Mouse (Mus musculus) gastrocnemius, adult 2 months (tissue): ENCODE measurements around the gene Map10. TPM values are rescaled to one million over a fixed set of nuclear protein-coding genes. Genes with fewer than 3 reads are reported as not detected.

Experiments
- DNase-seq: peaks from one replicate; pipeline ENCODE4 v3.0.0; 2022
- H3K27ac ChIP-seq: fragments of 200-600 bp; 2 replicates; pipeline ENCODE4 v1.8.1; 2022; ENCODE audit warnings: mild to moderate bottlenecking
- H3K4me3 ChIP-seq: fragments of 200-600 bp; 2 replicates; pipeline ENCODE4 v1.8.1; 2022; ENCODE audit warnings: mild to moderate bottlenecking, moderate library complexity
- CTCF ChIP-seq: fragments of 200-600 bp; IDR thresholded peaks from 2 replicates; pipeline ENCODE4 v1.8.1; 2022; ENCODE audit warnings: antibody characterized with exemption, mild to moderate bottlenecking, moderate library complexity
- intact Hi-C: fragments of 180-260 bp; cut with DNase I; formaldehyde crosslinking; loops from one replicate; pipeline ENCODE4 v1.15.1; 2025
- total RNA-seq, 2 experiments: library from RNA; stranded (reverse); gene quantifications; 2 replicates each; pipeline ENCODE4 v1.2.3; 2021

Gene Map10
- total RNA-seq, 2 experiments from 2014 or later, result 2.1 to 3.0 TPM

DNA sequence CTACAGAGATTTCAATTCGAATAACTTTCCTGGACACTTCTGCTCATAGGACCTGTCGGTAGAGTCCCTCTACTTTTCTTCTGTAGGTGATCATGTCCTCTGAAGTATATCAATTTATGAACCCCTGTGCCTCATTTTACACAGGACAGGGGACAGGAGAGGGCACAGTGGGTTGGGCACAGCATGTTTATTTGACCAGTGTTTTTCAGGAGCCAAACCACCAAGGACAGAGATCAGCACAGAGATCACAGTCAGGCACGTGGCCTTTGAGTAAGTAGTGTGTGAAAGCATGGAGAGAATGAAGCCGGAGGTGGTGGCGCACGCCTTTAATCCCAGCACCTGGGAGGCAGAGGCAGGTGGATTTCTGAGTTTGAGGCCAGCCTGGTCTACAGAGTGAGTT is 7.9 kb downstream of the Map10 start:
- Histone ChIP-seq H3K4me3 (no peak overlapping the region), H3K27ac (no peak overlapping the region)
- intact Hi-C loops, result no loop called here
- TF ChIP-seq CTCF, result no peak
- no peak for DNase-seq

DNA sequence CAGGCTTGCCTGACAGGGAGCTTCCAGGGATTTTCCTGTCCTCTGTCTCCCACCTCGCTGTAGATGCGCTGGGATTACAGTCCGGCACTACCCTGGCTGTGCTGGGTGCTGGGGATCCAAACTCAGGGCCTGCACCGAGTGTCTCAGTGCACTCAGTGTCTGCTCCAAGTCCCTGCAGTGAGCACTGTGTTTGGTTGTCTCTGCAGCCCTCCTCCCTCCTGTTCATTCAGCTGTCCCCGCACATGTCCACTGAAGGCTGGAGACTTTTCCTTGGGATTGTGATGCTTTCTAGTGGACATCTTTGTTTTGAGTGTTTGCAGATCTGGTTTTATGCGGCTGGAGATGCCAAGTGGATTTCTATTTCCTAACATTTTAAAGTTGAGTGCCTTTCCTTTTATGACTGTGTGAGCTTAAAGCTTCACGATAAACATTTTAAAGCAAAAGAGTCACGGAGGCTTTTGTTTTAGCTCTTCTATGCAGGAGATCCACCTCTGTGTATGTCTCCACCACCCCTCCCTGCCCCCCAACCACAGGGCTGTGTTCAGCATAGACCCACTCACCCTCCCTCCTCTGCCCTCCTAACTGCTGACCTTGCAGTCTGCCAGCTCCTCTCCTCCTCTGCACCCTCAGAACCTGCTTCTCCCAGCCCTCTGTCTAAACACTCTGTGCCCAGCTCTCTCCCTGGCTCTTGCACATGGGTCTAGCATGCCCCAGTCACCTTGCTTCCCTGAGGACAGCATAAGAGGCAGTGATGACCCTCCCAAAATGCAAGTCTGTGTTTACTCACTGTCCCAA is 9.4 kb downstream of the Map10 start:
- no peak overlapping the region for H3K4me3 ChIP-seq
- intact Hi-C loops, result no loop called here
- no peak for DNase-seq
- no peak overlapping the region for H3K27ac ChIP-seq
- no peak for TF ChIP-seq CTCF

DNA sequence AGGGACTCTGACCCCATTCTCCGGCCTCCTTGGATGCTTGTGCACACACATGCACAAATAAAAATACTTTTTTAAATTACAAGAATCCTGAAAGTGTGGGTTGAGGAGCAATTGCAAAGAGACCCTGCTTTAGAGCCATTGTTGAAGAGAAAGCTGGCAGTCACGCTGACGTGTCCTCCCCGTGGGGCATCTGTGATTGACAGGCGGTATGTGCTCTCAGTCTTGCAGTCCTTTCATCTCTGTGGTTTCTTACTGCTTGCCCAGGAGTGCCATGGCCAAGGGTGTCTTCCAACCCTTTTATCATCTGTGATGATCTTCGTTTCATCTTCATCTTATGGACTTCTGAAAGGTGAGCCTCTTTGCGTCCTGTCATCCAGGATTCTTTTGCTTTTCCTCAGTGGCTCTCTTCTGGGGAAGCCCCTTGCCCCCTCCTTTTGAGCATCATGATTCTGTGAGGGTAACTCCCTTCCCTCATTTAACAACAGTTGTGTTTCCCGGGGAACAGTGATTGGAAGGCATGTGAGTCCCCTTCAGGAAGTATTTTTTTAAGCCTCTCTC is 11.3 kb downstream of the Map10 start:
- intact Hi-C loops, result no loop called here
- H3K27ac ChIP-seq, result no peak overlapping the region
- TF ChIP-seq CTCF, result no peak
- no peak overlapping the region for H3K4me3 ChIP-seq
- DNase-seq, result no peak

DNA sequence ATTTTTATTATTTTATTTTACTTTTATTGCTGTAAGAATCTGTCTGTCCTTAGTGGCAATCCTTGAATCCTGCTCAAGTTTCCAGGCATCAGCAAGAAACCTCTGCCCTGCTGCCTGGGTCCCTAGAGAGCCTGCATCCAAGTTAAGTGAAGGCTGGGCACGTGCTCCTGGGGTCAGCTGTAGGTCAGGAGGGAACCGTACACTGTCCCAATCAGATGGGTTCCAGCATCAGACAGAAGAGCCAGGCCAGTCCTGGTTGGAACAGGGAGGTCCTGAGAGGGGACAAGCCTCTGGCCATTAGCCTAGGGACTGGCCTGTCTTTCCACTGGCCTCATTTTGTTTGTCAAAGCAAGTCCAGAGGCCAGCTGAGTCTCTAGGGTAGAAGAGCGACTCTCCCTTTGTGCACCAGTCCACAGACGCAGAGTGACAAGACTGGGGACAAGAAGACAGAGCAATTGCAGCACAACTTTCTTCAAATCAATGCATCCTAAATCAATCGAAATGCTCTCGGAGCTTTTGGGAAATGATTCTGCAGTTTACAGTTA is 15.7 kb downstream of the Map10 start:
- intact Hi-C loops, result no loop called here
- H3K27ac ChIP-seq, result no peak overlapping the region; the same call in 1 of the 2 replicates
- peak; percentile 51 for DNase-seq

DNA sequence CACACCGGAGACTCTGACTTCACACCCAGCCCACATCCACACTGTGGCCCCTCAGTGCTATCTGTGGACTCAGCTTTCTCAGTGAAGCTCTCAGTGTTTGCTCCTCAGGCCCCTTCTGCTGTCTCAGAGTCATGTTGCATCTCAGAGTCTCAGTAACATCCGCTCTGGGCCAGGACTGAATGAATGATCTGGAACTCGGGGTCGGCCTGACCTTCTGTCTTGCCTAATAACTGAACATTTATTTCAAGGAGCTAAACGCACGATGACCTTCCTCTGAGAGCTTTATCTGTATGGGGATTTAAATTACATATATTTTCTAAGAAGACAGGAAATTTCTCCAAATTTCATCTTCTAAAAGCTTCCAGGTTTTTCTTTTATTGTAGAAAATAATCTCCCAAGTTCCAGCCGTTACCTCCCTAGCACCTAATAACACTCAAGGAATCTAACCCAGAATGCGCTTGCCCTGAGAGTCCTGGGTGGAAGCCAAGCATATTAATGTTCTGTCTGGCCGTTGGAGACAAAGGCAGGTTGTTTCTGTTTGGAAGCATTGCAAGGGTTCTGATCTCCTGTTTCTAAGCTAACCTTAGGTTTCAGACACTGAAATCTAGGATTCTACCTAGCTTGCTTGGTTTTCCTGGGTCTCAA is 16.7 kb downstream of the Map10 start:
- intact Hi-C loops, result no loop called here
- Histone ChIP-seq H3K4me3 (no peak overlapping the region), H3K27ac (no peak overlapping the region)
- no peak for TF ChIP-seq CTCF
- no peak for DNase-seq

More for the DNA sequence above, 15.7 kb downstream of the Map10 start:
- H3K4me3 ChIP-seq, result no peak overlapping the region
- no peak for TF ChIP-seq CTCF

DNA sequence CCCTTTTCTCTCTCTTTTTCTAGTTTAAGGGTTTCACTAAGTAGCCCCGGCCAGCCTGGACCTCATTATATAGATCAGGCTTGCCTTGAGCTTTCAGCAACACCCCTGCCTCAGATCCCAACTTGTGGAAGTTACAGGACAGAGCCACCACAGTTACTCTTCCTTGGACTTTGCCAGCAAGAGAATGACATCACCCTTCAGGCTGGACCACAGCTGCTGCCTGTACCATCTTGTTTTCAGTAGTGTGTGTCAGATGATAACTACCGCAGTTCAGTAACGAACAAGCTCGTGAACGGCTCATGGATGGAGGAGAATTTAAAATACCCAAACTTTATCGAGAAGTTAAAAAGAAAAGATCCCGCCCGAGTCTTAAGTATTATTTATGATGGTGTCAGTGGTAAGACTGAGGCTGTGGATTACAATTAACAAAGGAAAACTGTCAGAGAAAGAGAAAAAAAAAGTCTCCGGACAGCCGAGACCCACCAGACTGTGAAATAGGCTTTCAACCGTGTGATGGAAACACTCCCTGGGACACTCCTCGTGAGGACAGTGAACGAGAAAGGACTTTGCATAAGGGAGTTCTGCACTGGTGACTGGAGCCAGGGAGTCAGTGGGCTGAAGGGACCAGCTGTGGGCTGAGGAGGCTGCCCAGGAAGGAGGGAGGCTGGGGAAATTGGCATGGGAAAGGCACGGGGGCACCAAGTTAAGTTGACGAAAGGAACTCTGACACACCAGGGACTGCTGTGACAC is 20.7 kb downstream of the Map10 start:
- Histone ChIP-seq H3K27ac (peak overlapping the region; percentile 51), H3K4me3 (0 out of 2 replicates have a peak overlapping the region, but pooled peaks have one; percentile 13)
- no peak for DNase-seq
- no peak for TF ChIP-seq CTCF
- intact Hi-C loops, result no loop called here

DNA sequence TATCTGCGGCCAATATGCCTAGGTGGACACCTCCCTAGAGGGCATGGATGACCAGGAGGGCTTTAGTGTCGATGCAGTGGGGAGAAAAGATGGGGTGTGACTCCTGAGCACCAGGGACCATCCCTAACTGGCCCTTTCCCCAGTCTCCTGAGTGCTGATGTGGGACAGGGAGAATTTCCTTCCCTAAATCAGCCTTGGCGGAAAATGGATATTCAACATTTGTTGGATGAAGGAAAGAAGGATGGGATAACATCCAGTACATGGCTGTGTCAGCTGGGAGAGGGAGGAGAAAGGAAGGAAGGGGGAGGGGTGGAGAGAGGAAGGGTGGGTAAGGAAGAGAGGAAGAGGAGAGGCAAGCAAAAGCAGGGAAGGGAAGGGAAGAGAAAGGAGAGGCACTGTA is 21.3 kb downstream of the Map10 start:
- DNase-seq, result peak; percentile 28
- intact Hi-C loops, result no loop called here
- H3K27ac ChIP-seq, result peak overlapping the region; percentile 51
- TF ChIP-seq CTCF, result no peak
- no peak overlapping the region for H3K4me3 ChIP-seq

DNA sequence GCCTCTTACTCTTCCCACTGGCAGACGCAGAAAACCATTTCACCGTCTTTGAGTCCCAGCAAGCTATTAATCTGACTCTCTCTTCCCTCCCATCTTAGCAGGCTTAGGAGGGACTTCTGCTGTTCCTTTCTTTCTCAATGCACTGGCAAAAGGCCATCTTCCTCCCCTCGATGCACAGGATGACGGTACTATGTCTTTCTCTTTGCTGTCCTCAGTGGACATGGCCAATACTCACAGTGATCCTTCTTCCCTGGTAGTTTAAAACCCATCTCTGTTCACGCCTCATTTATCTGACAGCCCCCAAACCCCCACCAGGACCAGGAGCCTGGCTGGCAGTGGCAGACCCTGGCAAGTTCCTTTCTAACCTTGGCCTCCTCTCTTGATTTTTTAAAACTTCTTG is 22.8 kb downstream of the Map10 start:
- DNase-seq, result no peak
- intact Hi-C loops, result no loop called here

DNA sequence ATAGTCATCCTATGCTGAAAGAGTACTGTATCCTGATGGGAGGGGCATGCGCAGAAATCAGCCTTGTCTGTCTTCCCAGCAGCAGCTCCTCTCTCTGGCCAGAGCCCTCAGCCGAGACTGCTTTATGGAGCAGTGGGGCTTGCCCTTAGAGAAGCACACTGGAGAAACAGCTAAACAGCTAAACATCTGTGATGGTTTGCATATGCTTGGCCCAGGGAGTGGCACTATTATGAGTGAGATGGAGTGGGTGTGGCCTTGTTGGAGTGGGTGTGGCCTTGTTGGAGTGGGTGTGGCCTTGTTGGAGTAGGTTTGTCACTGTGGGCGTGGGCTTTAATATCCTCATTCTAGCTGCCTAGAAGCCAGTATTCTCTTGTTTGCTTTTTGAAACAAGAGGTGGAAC is 23.6 kb downstream of the Map10 start:
- intact Hi-C loops, result no loop called here
- no peak for DNase-seq
- Histone ChIP-seq H3K27ac (no peak overlapping the region), H3K4me3 (no peak overlapping the region)
- no peak for TF ChIP-seq CTCF

More for the DNA sequence above, 22.8 kb downstream of the Map10 start:
- Histone ChIP-seq H3K27ac (no peak overlapping the region), H3K4me3 (no peak overlapping the region)
- TF ChIP-seq CTCF, result no peak

DNA sequence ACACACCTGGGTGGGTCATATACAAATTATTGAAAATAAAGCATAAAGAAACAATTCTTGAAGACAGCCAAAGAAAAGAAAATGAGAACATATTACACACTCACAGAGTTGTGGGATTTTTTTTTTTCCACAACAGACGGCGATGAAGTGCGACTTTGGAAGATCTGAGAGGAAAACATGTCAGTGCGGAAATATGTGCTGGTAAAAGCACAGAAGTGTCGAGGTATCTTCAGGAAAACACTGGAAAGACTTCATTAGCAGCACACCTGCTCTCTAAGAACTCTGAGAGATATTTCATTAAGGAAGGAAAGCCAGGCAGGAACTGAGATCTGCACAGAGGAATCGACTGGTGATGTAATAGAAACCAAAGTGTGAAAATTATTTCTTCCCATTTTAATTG is 26.3 kb downstream of the Map10 start:
- Histone ChIP-seq H3K27ac (no peak overlapping the region), H3K4me3 (no peak overlapping the region)
- intact Hi-C loops, result no loop called here
- no peak for DNase-seq
- TF ChIP-seq CTCF, result no peak

DNA sequence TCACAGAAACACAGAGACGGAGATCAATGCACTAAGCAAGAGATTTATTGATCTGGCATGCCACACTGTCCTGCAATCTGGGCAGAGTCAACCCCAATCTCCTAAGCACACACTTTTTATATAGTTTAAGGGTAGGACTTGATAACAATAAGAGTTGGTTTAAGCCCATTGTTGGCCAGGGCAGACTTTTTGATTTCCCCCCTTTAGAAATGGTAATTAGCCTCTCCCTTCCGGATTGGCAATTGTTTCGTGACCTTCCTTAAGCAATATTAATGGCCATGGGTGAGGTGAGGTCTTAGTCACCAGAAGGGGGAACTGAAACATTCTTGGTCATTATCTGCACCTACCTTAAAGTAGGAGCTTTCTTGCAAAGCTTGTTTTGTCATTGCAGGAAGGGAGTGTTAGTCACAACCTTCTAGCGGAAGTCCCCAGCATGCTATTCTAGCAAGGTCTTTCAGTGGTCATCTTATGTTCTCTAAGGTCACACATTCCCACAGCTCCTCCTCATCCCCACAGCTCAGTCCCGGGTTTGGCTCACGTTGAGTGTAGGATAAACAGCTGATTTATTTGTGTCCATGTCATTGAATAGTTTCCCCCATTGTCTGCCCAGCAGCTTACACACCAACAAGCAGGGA is 29.9 kb downstream of the Map10 start:
- no peak for TF ChIP-seq CTCF
- intact Hi-C loops, result no loop called here
- Histone ChIP-seq H3K27ac (no peak overlapping the region), H3K4me3 (no peak overlapping the region)
- no peak for DNase-seq

DNA sequence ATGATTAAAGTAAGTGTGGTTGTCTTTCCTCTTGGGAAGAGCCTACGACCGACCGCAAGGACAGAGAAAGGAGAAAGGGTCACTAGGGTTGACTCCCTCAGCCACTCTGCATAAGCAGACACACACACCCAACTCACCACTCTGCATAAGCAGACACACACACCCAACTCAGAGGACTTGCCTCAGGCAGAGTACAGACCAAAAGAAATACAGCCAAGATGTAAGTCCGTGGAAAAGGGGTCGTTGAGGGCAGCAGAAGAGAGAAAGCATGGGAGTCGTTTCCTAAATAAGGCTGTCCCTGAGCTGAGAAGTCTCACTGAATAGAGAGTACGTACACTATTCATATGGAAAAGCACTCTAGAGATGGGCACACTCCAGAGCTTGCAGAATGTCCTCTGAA is 30.8 kb downstream of the Map10 start:
- DNase-seq, result no peak
- TF ChIP-seq CTCF, result no peak
- no peak overlapping the region for H3K27ac ChIP-seq
- intact Hi-C loops, result no loop called here
- no peak overlapping the region for H3K4me3 ChIP-seq
